Mouse (Mus musculus) embryo, embryonic 10.5 days (tissue): Measurements from ENCODE around the gene Rbbp5.

Source experiments
- DNase-seq: peaks from one replicate; pipeline ENCODE4 v3.0.0-alpha.2; 2015; ENCODE audit warnings: low spot score

Rbbp5 gene

GRCm38 (mm10) chr1:132500535-132500934, 23.4 kb downstream of the Rbbp5 start:
- DNase-seq, result no peak

DNA sequence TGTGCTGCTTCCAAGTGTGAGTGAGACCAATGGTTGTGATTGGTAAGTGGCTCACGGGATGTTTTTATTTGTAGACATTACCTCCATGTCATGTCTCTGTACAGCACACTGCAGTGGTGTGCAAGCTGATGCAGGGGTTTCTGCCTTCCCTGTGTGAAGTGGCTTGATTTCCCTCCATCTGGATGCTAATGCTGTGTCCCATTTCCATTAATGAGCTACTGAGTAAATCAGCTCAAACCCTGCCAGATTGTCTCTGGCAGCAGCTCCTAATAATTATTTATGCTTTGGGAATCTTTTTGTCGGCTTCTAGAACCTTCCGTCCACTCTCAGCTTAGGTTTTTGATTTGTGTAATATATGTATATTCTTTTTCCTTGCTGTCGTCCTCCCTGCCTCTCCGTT, 28.0 kb downstream of the Rbbp5 start:
- DNase-seq, result no peak

GRCm38 (mm10) chr1:132506058-132506457, 28.9 kb downstream of the Rbbp5 start, which contains the start of gene Tmem81:
Gene Tmem81, plus strand, starts transcription at chr1:132506230.
- no peak for DNase-seq

DNA sequence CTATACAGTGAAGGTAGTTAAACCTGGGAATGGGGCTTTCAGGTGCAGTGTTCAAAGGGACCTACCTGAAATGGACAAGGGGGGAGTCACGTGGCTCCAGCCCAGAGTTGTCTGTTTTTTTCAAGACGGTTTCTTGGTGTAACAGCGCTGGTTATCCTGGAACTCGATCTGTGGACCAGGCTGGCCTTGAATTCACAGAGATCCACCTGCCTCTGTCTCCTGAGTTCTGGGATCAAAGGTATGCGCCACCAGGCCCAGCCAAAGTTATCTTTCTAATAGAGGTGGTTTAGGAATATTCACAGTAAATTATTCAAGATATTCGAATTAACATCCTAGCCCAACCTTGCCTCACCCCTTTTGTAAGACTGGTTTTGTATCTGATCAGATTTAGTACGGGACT, 29.5 kb downstream of the Rbbp5 start:
- no peak for DNase-seq

DNA sequence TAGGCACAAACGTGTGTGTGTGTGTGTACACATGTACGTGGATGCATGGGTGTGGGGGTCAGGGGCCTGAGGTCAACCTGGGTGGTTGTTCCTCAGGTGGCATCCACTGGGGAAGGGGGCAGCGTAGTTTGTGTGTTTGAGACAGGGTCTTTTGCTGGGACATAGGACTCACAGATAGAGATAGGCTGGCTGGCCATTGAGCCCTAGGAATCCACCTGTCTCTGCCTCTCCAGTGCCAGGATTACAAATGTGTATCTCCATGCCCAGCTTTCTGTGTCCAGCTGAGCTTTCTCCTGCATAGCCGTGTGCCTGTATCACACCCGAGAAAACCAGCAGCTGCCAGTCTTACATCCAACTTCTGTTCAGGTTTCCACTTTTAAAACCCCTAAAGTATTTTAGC, 32.6 kb downstream of the Rbbp5 start:
- no peak for DNase-seq

GRCm38 (mm10) chr1:132511521-132511920, 34.4 kb downstream of the Rbbp5 start:
- no peak for DNase-seq

DNA sequence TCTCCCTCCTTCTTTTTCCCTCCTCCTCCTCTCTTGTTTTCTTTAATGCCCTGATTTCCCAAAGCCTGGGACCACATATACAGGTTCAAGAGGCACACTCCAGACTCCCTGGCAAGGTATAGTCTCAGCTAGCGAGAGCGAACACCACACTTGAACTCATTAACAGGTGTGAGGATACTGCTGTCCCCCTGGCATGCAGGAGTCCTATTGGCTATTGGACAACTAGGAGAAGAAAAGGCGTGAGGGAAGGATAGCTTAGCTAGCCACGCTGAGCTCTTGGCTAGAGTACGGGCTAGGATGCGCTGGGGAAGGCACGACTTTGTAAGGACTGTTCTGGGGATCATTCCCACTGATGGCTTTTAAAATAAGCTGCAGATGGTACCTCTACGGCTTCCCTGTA, 34.9 kb downstream of the Rbbp5 start:
- no peak for DNase-seq

- no peak for DNase-seq
Measured at GRCm38 (mm10) chr1:132515339-132515738, 38.2 kb downstream of the Rbbp5 start.

GRCm38 (mm10) chr1:132516776-132517175, 39.6 kb downstream of the Rbbp5 start:
- no peak for DNase-seq

DNA sequence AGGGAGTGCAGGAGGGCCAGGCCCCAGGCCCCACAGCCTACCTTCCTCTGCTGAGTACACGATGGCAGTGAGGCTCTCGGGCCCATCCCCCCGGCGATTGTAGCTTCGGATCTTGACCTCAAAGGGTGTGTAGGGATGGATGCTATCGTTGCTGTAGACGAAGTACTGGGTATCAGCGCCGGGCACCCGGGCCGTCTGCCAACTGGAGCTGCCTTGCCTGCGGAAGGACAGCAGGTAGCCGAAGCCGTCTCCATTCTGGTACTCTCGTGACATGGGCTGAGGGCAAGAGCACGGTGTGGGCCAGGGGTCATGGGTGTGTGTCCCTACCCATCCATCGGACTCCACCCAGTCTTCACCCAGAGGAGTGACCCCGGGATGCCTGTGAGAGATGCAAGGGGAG, 41.5 kb downstream of the Rbbp5 start:
- no peak for DNase-seq

GRCm38 (mm10) chr1:132519734-132520133, 42.6 kb downstream of the Rbbp5 start:
- no peak for DNase-seq

- peak; percentile 66 for DNase-seq
Measured at GRCm38 (mm10) chr1:132520764-132521163, 43.6 kb downstream of the Rbbp5 start.

DNA sequence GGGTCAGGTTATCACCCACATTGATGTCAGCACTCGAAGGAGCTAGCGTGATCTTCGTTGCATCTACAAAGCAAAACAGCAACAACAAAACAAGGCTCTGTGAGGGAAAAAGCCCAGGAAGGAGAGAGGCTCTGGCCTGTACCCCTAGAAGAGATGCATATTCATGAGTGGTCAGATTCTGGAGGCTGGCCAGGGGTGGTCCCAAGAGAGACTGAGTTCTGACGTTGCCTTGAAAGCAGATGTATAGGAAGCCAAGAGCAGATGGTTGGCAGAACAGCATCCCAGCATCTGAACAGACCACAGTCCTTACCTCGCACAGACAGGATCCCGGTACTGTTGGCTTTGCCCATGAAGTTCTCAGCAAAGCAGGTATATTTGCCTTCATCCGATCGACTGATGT, 45.9 kb downstream of the Rbbp5 start:
- DNase-seq, result no peak

DNA sequence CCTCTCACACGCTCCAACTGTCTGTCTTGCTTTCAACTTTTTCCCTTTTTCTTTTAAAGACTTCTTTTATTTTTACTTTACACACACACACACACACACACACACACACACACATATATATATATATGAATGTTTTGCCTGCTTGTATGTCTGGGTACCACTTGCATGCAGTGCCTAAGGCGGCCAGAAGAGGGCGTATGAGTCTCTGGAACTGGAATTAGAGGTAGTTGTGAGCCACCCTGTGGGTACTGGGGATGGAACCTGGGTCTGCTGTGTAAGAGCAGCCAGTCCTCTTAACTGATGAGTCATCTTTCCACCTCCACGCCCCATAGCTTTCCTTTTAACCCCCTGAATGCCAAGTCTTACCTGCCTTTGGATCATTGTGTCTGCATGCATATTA, 46.8 kb downstream of the Rbbp5 start:
- DNase-seq, result peak; percentile 60

GRCm38 (mm10) chr1:132525832-132526231, 48.7 kb downstream of the Rbbp5 start:
- peak; percentile 93 for DNase-seq

DNA sequence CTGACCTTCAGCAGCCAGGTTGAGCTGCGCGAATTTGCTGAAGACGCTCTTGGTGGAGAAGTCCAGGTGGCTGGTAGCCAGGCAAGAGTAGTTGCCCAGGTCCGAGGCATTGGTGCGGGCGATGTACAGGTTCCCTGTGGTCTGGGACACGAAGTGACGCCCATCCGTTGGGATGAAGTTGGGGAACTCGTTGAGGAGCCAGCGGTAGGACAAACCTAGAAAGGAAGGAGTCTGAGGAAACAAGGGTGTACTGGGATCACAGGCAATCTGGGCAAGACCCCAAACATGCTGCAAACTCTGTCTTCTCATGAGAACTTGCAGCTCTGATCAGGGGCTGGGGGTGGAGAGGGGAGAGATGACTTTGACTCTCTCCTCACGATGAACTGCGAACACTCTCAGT, 50.9 kb downstream of the Rbbp5 start:
- no peak for DNase-seq

DNA sequence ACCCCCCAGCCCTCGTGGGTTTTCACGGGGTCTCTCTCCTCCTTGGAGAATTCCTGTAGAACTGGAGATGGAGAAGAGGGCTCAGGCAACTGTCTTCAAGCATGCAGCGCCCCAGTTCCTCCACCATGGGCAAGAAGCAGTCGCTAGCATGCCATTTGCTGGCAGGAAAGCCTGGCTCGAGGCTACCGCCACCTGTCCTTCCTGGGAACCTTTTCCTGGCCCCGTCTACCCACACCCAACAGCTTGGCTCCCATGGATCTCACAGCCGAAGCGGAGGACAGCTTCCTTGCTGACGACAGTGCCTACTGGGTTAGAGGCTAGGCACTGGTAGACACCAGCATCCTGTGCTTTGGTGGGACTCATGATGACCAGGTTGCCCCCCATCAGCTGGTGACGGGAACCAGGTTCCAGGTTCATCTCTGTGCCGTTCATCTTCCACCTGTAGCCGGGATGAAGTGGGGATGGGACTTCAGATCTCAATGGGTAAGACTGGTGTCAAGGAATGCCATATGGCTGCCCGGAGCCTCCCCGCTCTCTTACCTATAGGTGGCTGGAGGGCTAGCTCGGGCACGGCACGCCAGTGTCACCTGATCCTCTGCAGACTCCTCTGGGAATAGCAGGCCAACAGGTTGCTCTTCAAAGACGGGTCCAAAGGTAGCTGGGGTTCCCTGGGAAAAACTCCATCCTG, 51.6 kb downstream of the Rbbp5 start:
- DNase-seq, result no peak

DNA sequence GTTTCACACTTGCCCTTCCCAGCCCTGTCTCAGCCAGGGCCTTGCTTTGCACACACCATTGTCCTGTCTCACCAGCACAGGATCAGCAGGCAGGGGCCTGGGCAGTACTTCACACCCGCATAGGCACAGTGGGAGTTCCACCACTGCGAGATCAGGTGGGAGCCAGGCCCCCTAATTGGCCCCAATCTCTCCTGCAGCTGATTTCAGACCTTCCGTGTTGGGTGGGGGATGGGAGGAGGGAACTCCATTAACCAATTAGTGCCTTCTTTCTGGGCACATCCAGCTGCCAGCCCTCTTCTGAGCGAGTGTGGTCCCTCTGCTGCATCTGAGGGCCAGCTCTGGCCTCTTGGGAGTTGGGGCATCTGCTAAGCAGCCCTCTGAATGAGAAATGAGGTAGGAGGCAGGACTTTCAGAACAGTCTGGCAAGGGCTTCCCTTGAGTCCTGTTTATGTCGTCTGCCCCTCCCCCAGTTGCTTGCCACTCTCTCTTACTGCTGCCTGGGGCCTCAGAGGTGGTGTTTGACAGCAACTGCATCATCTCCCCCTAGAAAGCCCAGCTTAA, 53.5 kb downstream of the Rbbp5 start:
- peak; percentile 55 for DNase-seq

GRCm38 (mm10) chr1:132532521-132532920, 55.4 kb downstream of the Rbbp5 start:
- no peak for DNase-seq

- DNase-seq, result no peak
Measured at GRCm38 (mm10) chr1:132533840-132534239, 56.7 kb downstream of the Rbbp5 start.

DNA sequence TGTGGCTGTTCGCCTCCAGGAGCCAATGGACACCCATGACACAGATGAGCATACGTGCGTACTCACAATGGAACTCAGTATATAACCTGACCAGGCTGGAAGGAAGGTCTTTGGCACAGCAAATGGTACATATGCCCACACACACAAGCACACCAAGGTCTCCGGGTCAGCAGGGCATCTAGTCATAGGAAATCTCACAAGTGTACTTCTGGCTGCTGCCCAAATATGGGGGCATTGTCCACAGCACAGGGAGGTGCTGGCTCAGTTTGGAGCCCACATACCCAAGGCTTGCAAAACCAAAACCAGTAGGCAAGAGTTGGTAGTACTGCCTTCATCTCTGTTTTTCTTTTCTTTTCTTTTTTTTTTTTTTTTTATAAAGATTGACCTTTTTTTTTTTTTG, 58.4 kb downstream of the Rbbp5 start:
- no peak for DNase-seq

GRCm38 (mm10) chr1:132536416-132536815, 59.3 kb downstream of the Rbbp5 start:
- no peak for DNase-seq

DNA sequence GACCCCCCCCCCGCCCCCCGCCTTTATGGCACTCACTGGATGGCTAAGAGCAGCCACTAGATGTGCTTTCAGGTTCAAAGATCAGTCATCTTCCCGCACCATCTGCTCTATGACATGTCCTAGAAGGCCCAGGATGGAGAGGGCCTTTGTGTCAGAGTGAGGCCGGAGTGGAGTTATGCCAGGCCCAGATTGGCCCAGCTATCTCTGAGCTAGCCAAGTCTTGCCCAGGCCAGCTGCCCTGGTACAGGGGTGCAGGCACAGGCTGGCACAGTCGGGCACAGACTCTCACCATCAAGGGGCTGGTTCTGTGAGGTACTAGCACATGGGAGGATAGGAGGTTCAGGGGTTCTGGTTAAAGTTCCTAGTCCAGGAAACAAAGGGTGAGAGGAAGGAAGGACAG, 60.6 kb downstream of the Rbbp5 start:
- no peak for DNase-seq

- DNase-seq, result no peak
Measured at GRCm38 (mm10) chr1:132540701-132541100, 63.5 kb downstream of the Rbbp5 start.
